Mouse (Mus musculus): ENCODE results near the gene Tnks2. TPM values are rescaled to one million over a fixed set of nuclear protein-coding genes. Genes with fewer than 3 reads are reported as not detected.

Tnks2 gene
- polyA plus RNA-seq, 1 experiment from 2014 or later, result 35.8 TPM

- Histone ChIP-seq H3K4me2 (peak overlapping the region; percentile 87), H3K4me3 (peak overlapping the region; percentile 83), H3K4me1 (peaks cover 27% of the 10 kb centered on the region), H3K27me3 (replicated peaks) (no peaks in the 10 kb centered on the region), H3K9me3 (no peaks in the 10 kb centered on the region), H3K36me3 (peaks cover 2% of the 10 kb centered on the region), H3K27ac (replicated peaks) (peak overlapping the region; percentile 98), H3K9ac (peak overlapping the region; percentile 100)
- 11% methylated on average over 19 of the region's 19 CpGs for WGBS
- ATAC-seq (ENCODE audit: extremely low read depth, insufficient number of reproducible peaks, low FRiP score, low TSS enrichment), result no peak
These were observed 863 bp upstream of the Tnks2 start for GRCm38 (mm10) chr19:36832951-36833787.

DNA sequence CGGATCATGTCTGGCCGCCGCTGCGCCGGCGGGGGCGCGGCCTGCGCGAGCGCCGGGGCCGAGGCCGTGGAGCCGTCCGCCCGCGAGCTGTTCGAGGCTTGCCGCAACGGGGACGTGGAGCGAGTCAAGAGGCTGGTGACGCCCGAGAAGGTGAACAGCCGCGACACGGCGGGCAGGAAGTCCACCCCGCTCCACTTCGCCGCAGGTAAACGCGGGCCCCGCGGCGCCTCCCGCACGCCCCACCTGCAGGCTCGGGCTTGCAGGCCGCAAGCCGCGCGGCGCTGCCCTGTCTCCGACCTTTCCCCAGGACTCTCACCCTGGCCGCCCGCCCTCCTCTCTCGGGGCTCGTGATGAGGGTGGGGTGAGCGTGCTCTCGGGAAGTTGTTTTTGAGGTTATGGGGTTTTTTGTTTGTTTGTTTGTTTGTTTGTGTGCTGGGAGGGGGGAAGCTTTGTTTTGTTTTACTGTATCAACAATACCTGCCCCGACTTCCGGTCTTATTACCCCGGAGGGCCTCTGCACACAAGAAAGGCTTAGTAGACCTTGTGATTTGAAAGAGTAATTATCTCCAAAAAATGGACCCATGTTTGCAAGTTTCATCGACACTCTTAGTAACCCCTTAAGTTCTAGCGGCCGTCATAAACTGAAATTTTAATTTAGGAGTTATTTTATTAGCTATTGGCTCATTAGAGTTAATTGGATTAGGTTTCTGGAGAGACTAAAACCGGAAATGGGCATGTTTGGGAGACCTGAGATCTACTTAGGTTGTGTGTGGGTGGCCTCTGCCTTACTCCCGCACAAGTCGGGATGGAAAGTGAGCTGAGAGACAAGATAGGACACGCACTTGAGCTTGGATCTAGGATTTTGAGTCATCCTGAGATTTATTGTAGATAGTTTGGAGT, 750 bp downstream of the Tnks2 start:
- H3K9ac ChIP-seq, result peak overlapping the region; percentile 100
- H3K9me3 ChIP-seq, result no peaks in the 10 kb centered on the region
- H3K4me2 ChIP-seq, result peak overlapping the region; percentile 87
- H3K27me3 ChIP-seq (replicated peaks), result no peaks in the 10 kb centered on the region
- peak overlapping the region; percentile 83 for H3K4me3 ChIP-seq
- H3K4me1 ChIP-seq, result peaks cover 42% of the 10 kb centered on the region
- H3K27ac ChIP-seq (replicated peaks), result peak overlapping the region; percentile 98
- peak; percentile 74 for ATAC-seq (ENCODE audit: extremely low read depth, insufficient number of reproducible peaks, low FRiP score, low TSS enrichment)
- H3K36me3 ChIP-seq, result peaks cover 14% of the 10 kb centered on the region
- under 1% methylated on average over 62 of the region's 62 CpGs for WGBS

- Histone ChIP-seq H3K27me3 (replicated peaks) (no peaks in the 10 kb centered on the region), H3K27ac (replicated peaks) (peak overlapping the region; percentile 63), H3K4me2 (peak overlapping the region; percentile 87), H3K36me3 (peaks cover 24% of the 10 kb centered on the region), H3K9me3 (no peaks in the 10 kb centered on the region), H3K4me3 (peak overlapping the region; percentile 83), H3K9ac (peak overlapping the region; percentile 78), H3K4me1 (peaks cover 44% of the 10 kb centered on the region)
- ATAC-seq (ENCODE audit: extremely low read depth, insufficient number of reproducible peaks, low FRiP score, low TSS enrichment), result no peak
- 29% methylated on average over 4 of the region's 4 CpGs for WGBS
These were observed 2.0 kb downstream of the Tnks2 start for GRCm38 (mm10) chr19:36836035-36836434.

DNA sequence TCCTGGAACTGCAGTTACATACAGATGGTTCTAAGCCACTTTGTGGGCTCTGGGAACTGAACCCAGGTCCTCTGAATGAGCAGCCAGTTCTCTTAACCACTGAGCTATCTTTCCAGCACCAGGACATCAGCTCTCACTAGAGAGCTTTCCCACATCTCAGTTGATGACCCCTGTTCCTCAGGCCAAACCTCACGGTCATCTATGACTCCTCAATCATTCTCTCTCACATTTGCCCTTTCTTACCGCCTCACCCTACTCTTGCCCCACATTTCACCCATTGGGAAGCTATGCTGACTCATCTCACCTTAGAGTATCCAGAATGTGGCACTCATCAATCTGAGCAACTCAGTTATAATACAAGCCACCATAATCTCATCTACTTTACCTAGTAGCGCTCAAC, 6.3 kb downstream of the Tnks2 start:
- Histone ChIP-seq H3K9me3 (no peaks in the 10 kb centered on the region), H3K4me2 (no peak overlapping the region), H3K4me3 (no peak overlapping the region), H3K9ac (no peak overlapping the region), H3K27ac (replicated peaks) (no peak overlapping the region), H3K27me3 (replicated peaks) (no peaks in the 10 kb centered on the region), H3K36me3 (peaks cover 50% of the 10 kb centered on the region), H3K4me1 (peaks cover 35% of the 10 kb centered on the region)
- 92% methylated on average over 3 of the region's 3 CpGs for WGBS
- no peak for ATAC-seq (ENCODE audit: extremely low read depth, insufficient number of reproducible peaks, low FRiP score, low TSS enrichment)

- Histone ChIP-seq H3K4me3 (no peak overlapping the region), H3K9ac (no peak overlapping the region), H3K9me3 (no peaks in the 10 kb centered on the region), H3K36me3 (peaks cover 73% of the 10 kb centered on the region), H3K27ac (replicated peaks) (no peak overlapping the region), H3K4me1 (peaks cover 11% of the 10 kb centered on the region; the same call in 1 of the 2 replicates), H3K27me3 (replicated peaks) (no peaks in the 10 kb centered on the region), H3K4me2 (no peak overlapping the region)
- 94% methylated on average over 11 of the region's 11 CpGs for WGBS
- ATAC-seq (ENCODE audit: extremely low read depth, insufficient number of reproducible peaks, low FRiP score, low TSS enrichment), result no peak
These were observed 9.8 kb downstream of the Tnks2 start for GRCm38 (mm10) chr19:36843866-36844265.

- H3K4me1 ChIP-seq, result no peaks in the 10 kb centered on the region
- H3K4me2 ChIP-seq, result no peak overlapping the region
- H3K27me3 ChIP-seq (replicated peaks), result no peaks in the 10 kb centered on the region
- H3K27ac ChIP-seq (replicated peaks), result no peak overlapping the region
- no peaks in the 10 kb centered on the region for H3K9me3 ChIP-seq
- no peak overlapping the region for H3K9ac ChIP-seq
- peaks cover 74% of the 10 kb centered on the region for H3K36me3 ChIP-seq
- ATAC-seq (ENCODE audit: extremely low read depth, insufficient number of reproducible peaks, low FRiP score, low TSS enrichment), result no peak
- whole genome bisulfite sequencing, result 59% methylated on average over 5 of the region's 5 CpGs
- no peak overlapping the region for H3K4me3 ChIP-seq
These were observed 11.9 kb downstream of the Tnks2 start for GRCm38 (mm10) chr19:36845924-36846323.

- H3K4me3 ChIP-seq, result no peak overlapping the region
- peaks cover 91% of the 10 kb centered on the region for H3K36me3 ChIP-seq
- H3K4me2 ChIP-seq, result no peak overlapping the region
- no peaks in the 10 kb centered on the region for H3K9me3 ChIP-seq
- WGBS, result 92% methylated on average over 2 of the region's 2 CpGs
- H3K27ac ChIP-seq (replicated peaks), result no peak overlapping the region
- no peak for ATAC-seq (ENCODE audit: extremely low read depth, insufficient number of reproducible peaks, low FRiP score, low TSS enrichment)
- no peak overlapping the region for H3K9ac ChIP-seq
- H3K4me1 ChIP-seq, result no peaks in the 10 kb centered on the region
- H3K27me3 ChIP-seq (replicated peaks), result no peaks in the 10 kb centered on the region
These were observed 19.8 kb downstream of the Tnks2 start for GRCm38 (mm10) chr19:36853831-36854230.

DNA sequence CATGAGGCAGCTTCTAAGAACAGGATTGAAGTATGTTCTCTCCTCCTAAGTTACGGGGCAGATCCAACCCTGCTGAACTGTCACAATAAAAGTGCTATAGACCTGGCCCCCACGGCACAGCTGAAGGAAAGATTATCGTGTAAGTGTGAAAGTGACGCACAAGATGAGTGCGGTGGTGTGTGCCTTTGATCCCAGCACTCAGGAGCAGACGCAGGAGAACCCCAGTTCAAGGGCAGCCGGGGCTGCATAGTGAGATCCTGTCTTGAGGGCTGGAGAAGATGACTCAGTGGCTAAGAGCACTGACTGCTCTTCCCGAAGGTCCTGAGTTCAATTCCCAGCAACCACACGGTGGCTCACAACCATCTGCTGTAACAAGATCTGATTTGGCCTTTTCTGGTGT, 23.8 kb downstream of the Tnks2 start:
- H3K36me3 ChIP-seq, result peaks cover 95% of the 10 kb centered on the region

GRCm38 (mm10) chr19:36860393-36860792, 26.4 kb downstream of the Tnks2 start:
- peaks cover 92% of the 10 kb centered on the region for H3K36me3 ChIP-seq
- 86% methylated on average over 5 of the region's 5 CpGs for WGBS
- ATAC-seq (ENCODE audit: extremely low read depth, insufficient number of reproducible peaks, low FRiP score, low TSS enrichment), result no peak

More for the DNA sequence above, 23.8 kb downstream of the Tnks2 start:
- Histone ChIP-seq H3K27ac (replicated peaks) (no peak overlapping the region), H3K9me3 (no peaks in the 10 kb centered on the region), H3K4me3 (no peak overlapping the region), H3K4me1 (no peaks in the 10 kb centered on the region), H3K4me2 (no peak overlapping the region), H3K9ac (no peak overlapping the region), H3K27me3 (replicated peaks) (no peaks in the 10 kb centered on the region)
- ATAC-seq (ENCODE audit: extremely low read depth, insufficient number of reproducible peaks, low FRiP score, low TSS enrichment), result no peak
- 78% methylated on average over 9 of the region's 9 CpGs for WGBS

GRCm38 (mm10) chr19:36865905-36866304, 31.9 kb downstream of the Tnks2 start:
- H3K27me3 ChIP-seq (replicated peaks), result no peaks in the 10 kb centered on the region
- no peak overlapping the region for H3K27ac ChIP-seq (replicated peaks)
- 91% methylated on average over 5 of the region's 5 CpGs for WGBS
- H3K4me2 ChIP-seq, result no peak overlapping the region
- no peak overlapping the region for H3K4me3 ChIP-seq
- H3K9ac ChIP-seq, result no peak overlapping the region
- H3K36me3 ChIP-seq, result peaks cover 90% of the 10 kb centered on the region
- ATAC-seq (ENCODE audit: extremely low read depth, insufficient number of reproducible peaks, low FRiP score, low TSS enrichment), result no peak
- H3K9me3 ChIP-seq, result no peaks in the 10 kb centered on the region
- H3K4me1 ChIP-seq, result no peaks in the 10 kb centered on the region

More at GRCm38 (mm10) chr19:36860393-36860792, 26.4 kb downstream of the Tnks2 start:
- H3K9ac ChIP-seq, result no peak overlapping the region
- H3K9me3 ChIP-seq, result no peaks in the 10 kb centered on the region
- no peak overlapping the region for H3K4me2 ChIP-seq
- H3K4me3 ChIP-seq, result no peak overlapping the region
- H3K27me3 ChIP-seq (replicated peaks), result no peaks in the 10 kb centered on the region
- no peak overlapping the region for H3K27ac ChIP-seq (replicated peaks)
- H3K4me1 ChIP-seq, result no peaks in the 10 kb centered on the region

DNA sequence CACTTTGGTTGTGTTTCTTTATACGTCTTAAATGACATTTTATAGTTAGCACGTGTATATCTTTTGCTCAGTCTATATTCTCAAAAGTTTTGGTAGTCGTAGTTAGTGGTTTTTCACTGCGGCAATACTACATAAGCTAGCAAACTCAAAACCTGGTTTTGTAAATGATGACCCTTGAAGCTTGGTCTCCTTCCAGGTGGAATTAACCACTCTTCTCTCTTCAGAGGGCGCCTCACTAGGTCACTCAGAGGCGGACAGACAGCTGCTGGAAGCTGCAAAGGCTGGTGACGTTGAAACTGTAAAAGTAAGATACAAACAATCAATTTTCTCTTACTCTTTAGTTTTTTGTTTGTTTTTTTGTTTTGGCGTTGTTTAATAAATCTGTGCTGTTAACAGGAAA, 33.4 kb downstream of the Tnks2 start:
- H3K9ac ChIP-seq, result no peak overlapping the region
- H3K9me3 ChIP-seq, result no peaks in the 10 kb centered on the region
- no peaks in the 10 kb centered on the region for H3K27me3 ChIP-seq (replicated peaks)
- no peak overlapping the region for H3K27ac ChIP-seq (replicated peaks)
- peaks cover 89% of the 10 kb centered on the region for H3K36me3 ChIP-seq
- H3K4me3 ChIP-seq, result no peak overlapping the region
- 88% methylated on average over 8 of the region's 8 CpGs for WGBS
- no peak overlapping the region for H3K4me2 ChIP-seq
- H3K4me1 ChIP-seq, result no peaks in the 10 kb centered on the region
- ATAC-seq (ENCODE audit: extremely low read depth, insufficient number of reproducible peaks, low FRiP score, low TSS enrichment), result no peak

Data from heart, embryonic 13.5 days (tissue).